Mouse (Mus musculus) liver, adult 2 months (tissue): Measurements from ENCODE around the gene Gata1.

Experiments
- CTCF ChIP-seq: fragments of 200-500 bp; IDR thresholded peaks from 2 replicates; pipeline ENCODE4 v1.5.1; 2011; ENCODE audit warnings: low read depth, low read length, control low read depth
- POLR2A ChIP-seq: fragments of 200-500 bp; IDR thresholded peaks from 2 replicates; pipeline ENCODE4 v1.6.1; 2011; ENCODE audit warnings: low read length, control low read depth; ENCODE audit not compliant: insufficient read depth; ENCODE audit errors: extremely low read depth

DNA sequence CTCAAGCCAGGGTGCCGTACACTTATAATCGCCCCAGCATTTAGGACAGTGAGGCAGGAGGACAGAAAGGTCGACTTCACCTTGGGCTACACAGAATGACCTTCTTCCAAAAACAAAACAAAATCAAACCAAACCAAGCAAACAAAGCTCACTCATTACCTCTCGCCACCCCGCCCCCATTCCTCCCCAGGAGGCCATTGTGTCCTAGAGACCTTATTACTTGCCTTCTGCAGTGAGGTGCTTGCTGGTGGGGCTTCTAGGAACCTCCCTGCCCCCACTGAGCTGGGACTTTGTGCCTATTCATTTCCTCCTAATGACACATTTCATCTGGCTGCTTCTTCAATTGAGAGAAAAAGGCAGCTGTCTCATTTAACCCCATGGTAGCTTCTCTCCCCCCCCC, 30.7 kb upstream of the Gata1 start:
- TF ChIP-seq CTCF = no peak
- TF ChIP-seq POLR2A = no peak
